Mouse (Mus musculus) heart, embryonic 16.5 days (tissue): ENCODE measurements around the gene Spint3. TPM values are rescaled to one million over a fixed set of nuclear protein-coding genes. Genes with fewer than 3 reads are reported as not detected.
"Not testable (repeated sequence)": the region's sequence is repeated elsewhere in the genome, so short reads cannot be mapped to it uniquely, and the experiment has no call there.

Experiments
- ATAC-seq: fragments of 200-750 bp; cut with Nextera tagmentation; replicated peaks from 2 replicates; pipeline ENCODE4 v1.8.0; 2017; ENCODE audit warnings: moderate number of reproducible peaks; ENCODE audit not compliant: insufficient read depth, low FRiP score; ENCODE audit errors: extremely low read depth
- H3K27ac ChIP-seq: fragments of 300-500 bp; sonication (generic); 2 replicates; pipeline ENCODE4 v1.5.1; 2014; ENCODE audit warnings: mild to moderate bottlenecking, low read length, control low read depth, moderate library complexity
- H3K27me3 ChIP-seq: fragments of 300-500 bp; sonication (generic); 2 replicates; pipeline ENCODE4 v1.6.1; 2014; ENCODE audit warnings: low read length, mixed read lengths; ENCODE audit not compliant: control insufficient read depth, insufficient read depth
- H3K36me3 ChIP-seq: fragments of 300-500 bp; sonication (generic); 2 replicates; pipeline ENCODE4 v1.6.1; 2014; ENCODE audit not compliant: control insufficient read depth, insufficient read depth
- H3K4me1 ChIP-seq: fragments of 300-500 bp; sonication (generic); 2 replicates; pipeline ENCODE4 v1.6.1; 2014; ENCODE audit warnings: low read length, mixed read lengths; ENCODE audit not compliant: control insufficient read depth, insufficient read depth
- H3K4me2 ChIP-seq: fragments of 300-500 bp; sonication (generic); 2 replicates; pipeline ENCODE4 v1.6.1; 2014; ENCODE audit warnings: low read depth, mild to moderate bottlenecking, control low read depth, low read length
- H3K4me3 ChIP-seq: fragments of 300-500 bp; sonication (generic); 2 replicates; pipeline ENCODE4 v1.5.1; 2014; ENCODE audit warnings: mild to moderate bottlenecking, control low read depth, low read length
- H3K9ac ChIP-seq: fragments of 300-500 bp; sonication (generic); 2 replicates; pipeline ENCODE4 v1.6.1; 2014; ENCODE audit warnings: low read length, control low read depth
- H3K9me3 ChIP-seq: fragments of 300-500 bp; sonication (generic); replicated peaks from 2 replicates; pipeline ENCODE4 v1.6.1; 2016; ENCODE audit warnings: low read length; ENCODE audit not compliant: control insufficient read depth
- WGBS: fragments of 180-500 bp; shearing (Covaris S2); extraction: QIAGEN DNeasy Blood & Tissue Kit; methylation state at CpG from one replicate; pipeline ENCODE4 v1.1.7; 2014; 5-methylcytosine and 5-hydroxymethylcytosine counted together
- polyA plus RNA-seq: library from polyadenylated mRNA; unstranded; fragments of >200 nt; fragmentation: Nextera tagmentation; extraction: Ambion mirVana; gene quantifications from 2 replicates; pipeline ENCODE4 v1.2.1, GENCODE M21; 2015

The Spint3 gene
- polyA plus RNA-seq = not detected in 2 replicates

DNA sequence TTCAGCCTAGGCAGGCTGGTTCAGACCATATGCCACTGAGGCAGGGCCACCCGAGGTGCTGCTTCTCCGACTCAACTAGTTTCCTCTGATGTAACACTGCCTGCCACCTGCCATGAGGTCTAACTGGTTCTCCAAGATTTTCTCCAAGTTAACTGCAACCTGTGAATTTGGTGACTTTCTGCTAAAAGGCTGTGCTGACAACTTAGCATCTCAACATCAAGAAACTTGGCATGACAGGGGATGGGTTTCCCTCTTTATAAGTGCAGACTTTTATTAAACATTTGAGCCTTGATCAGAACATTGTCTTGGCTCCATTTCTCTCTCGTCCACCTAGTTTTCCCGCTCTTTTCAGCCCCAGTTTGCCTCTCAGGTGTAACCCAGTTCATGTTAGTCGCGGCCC, at the start of gene Spint3:
Spint3 (minus strand) TSS at position 101 of the 400 bp plus-strand sequence.
- H3K4me1 ChIP-seq, H3K4me2 ChIP-seq, H3K9me3 ChIP-seq, H3K27me3 ChIP-seq, H3K36me3 ChIP-seq, ATAC-seq, H3K4me3 ChIP-seq, H3K27ac ChIP-seq, H3K9ac ChIP-seq: not testable (repeated sequence)
- WGBS = 80% methylated on average over 6 of the region's 6 CpGs

DNA sequence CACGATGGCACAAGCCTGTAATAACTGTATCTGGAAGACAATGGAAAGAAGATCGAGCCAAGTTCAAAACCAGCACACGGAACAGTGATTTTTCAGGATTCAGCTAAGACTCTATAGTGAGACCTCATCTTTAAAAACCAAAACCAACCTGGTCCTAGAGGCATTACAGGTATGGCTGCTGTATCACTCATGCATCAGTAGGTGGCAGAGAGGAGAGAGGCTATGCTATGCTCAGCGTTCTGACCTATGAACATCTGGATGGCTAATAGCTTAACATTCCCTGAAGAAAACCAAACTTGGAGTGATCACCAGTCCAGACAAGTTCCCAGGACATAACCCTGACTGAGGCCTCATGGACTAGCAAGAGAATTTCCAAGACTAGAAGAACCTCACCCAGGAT, 48.5 kb upstream of the Spint3 start:
- 76% methylated on average over 4 of the region's 4 CpGs for WGBS
- no peak overlapping the region for H3K9ac ChIP-seq
- no peak for ATAC-seq

DNA sequence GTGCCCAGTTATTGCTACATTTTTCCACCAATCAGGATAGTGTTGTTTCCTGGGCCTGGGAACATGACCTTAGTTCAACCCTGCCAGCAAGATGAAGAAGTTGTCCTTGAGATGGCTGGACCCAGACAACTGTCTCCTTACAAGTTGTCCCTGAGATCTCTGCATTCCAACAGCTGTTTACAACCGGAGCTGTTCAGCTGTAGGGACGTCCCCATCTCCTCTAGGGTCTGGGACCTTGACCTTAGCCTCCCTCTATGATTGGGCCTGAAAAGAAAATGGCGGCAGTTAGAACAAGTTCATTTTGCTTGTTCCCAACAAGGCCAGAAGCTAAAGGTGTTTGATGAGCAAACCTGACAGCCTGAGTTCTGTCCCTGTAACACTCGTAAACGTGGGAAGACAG, 45.8 kb upstream of the Spint3 start:
- H3K9ac ChIP-seq = no peak overlapping the region
- no peaks in the 10 kb centered on the region for H3K4me1 ChIP-seq
- no peak for ATAC-seq
- H3K27ac ChIP-seq = no peak overlapping the region
- no peaks in the 10 kb centered on the region for H3K36me3 ChIP-seq
- no peaks in the 10 kb centered on the region for H3K9me3 ChIP-seq
- WGBS = 71% methylated on average over 5 of the region's 5 CpGs
- H3K27me3 ChIP-seq = no peaks in the 10 kb centered on the region
- no peak overlapping the region for H3K4me2 ChIP-seq
- H3K4me3 ChIP-seq = no peak overlapping the region

More for the DNA sequence above, 48.5 kb upstream of the Spint3 start:
- H3K4me3 ChIP-seq = no peak overlapping the region
- no peak overlapping the region for H3K4me2 ChIP-seq
- H3K27ac ChIP-seq = no peak overlapping the region
- H3K27me3 ChIP-seq = no peaks in the 10 kb centered on the region
- H3K36me3 ChIP-seq = no peaks in the 10 kb centered on the region
- no peaks in the 10 kb centered on the region for H3K9me3 ChIP-seq
- H3K4me1 ChIP-seq = no peaks in the 10 kb centered on the region

DNA sequence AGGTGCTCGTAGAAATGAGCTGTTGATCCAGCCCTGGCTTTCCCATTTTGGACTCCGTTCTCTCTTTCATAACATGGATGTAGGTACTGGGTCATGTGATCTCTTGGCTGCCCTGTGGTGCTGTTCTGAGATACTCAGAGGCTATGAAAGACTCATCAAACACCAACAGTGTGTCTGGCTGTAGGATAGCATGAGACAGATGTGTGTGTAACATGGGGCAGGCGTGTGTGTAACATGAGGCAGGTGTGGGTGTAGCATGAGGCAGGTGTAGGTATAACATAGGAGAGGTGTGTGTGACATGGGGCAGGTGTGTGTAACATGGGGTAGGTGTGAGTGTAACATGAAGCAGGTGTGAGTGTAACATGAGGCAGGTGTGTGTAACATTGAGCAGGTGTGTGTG, 42.1 kb upstream of the Spint3 start:
- Histone ChIP-seq H3K4me1 (no peaks in the 10 kb centered on the region), H3K9ac (no peak overlapping the region), H3K9me3 (no peaks in the 10 kb centered on the region), H3K27me3 (0 out of 2 replicates have a peak, but pooled peaks cover 2% of the 10 kb centered on the region), H3K27ac (no peak overlapping the region), H3K4me2 (no peak overlapping the region), H3K36me3 (no peaks in the 10 kb centered on the region), H3K4me3 (no peak overlapping the region)
- ATAC-seq = no peak
- 83% methylated on average over 3 of the region's 3 CpGs for WGBS

DNA sequence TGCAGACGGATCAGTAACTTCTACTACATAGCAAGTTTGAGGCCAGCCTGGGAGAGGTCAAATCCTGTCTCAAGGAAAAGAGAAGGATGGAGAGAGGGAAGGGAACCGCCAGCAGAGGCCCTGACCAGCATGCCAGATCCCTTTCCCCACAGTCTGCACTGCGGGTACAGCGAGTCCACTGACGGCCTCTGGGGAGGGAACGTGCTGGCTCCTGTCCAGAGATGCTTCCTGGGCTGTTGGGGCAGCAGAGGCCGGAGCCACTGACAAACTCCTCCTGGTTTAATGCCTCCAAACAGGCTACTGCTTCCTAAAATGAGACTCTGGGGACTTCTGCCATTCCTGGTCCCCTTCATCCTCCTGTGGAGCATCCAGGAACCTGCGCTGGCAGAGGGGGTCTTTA, 40.2 kb upstream of the Spint3 start, which contains the start of the genes Wfdc6b and Wfdc8:
Wfdc6b (plus strand) TSS at position 52 of the 400 bp plus-strand sequence.
Wfdc8 (minus strand) TSS at position 156 of the 400 bp plus-strand sequence.
- WGBS = 40% methylated on average over 8 of the region's 8 CpGs
- not testable (repeated sequence) for H3K9me3 ChIP-seq, ATAC-seq

DNA sequence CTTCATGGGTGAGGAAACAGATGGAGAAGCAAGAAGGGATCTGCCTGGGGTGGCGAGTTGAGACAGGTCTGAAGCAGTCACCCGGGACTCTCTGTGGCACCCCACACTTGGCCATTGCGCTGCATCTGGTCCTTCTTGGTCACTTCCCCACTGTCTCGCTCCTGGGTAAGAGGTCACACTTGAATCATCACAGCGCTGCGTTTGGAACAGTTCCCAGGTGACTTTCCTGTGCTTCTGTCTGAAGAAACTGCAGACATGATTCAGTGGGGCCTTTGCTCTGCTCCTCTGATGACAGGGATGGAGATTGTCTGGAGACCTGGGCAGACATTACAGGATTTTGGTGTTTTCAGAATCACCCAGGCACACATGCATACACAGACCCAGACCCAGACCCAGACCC, 35.5 kb upstream of the Spint3 start:
- Histone ChIP-seq H3K27ac (no peak overlapping the region), H3K4me1 (no peaks in the 10 kb centered on the region), H3K27me3 (peaks cover 5% of the 10 kb centered on the region; the same call in 1 of the 2 replicates), H3K4me2 (no peak overlapping the region), H3K9me3 (no peaks in the 10 kb centered on the region), H3K4me3 (no peak overlapping the region), H3K36me3 (no peaks in the 10 kb centered on the region), H3K9ac (no peak overlapping the region)
- ATAC-seq = no peak
- WGBS = 60% methylated on average over 6 of the region's 6 CpGs

More for the DNA sequence above, 40.2 kb upstream of the Spint3 start, which contains the start of the genes Wfdc6b and Wfdc8:
- not testable (repeated sequence) for H3K9ac ChIP-seq, H3K36me3 ChIP-seq, H3K27me3 ChIP-seq, H3K4me3 ChIP-seq, H3K27ac ChIP-seq, H3K4me2 ChIP-seq, H3K4me1 ChIP-seq

DNA sequence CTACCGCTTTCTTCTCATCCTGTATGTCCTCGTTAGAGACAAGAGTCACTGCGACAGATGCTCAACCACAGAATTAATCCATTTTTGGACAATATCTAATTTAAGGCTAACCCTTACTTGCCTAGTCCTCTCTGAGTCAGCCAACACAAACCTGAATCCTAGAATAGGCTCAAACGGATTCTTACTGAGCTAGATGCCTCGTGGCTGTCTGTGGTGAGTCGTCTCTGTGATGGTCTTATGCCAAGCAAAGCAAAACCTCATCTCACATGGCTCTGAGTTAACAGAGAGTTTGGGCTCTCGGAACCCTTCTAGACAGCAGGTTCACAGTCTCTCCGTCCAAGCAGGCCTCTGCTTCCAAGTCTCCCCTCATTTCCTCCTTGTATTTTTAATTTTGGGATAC, 31.2 kb upstream of the Spint3 start:
- H3K36me3 ChIP-seq = no peaks in the 10 kb centered on the region
- WGBS = 82% methylated on average over 8 of the region's 8 CpGs
- no peak overlapping the region for H3K27ac ChIP-seq
- peaks cover 3% of the 10 kb centered on the region; the same call in 1 of the 2 replicates for H3K27me3 ChIP-seq
- no peaks in the 10 kb centered on the region for H3K4me1 ChIP-seq
- H3K9ac ChIP-seq = no peak overlapping the region
- H3K9me3 ChIP-seq = no peaks in the 10 kb centered on the region
- no peak for ATAC-seq
- H3K4me2 ChIP-seq = no peak overlapping the region
- H3K4me3 ChIP-seq = no peak overlapping the region

DNA sequence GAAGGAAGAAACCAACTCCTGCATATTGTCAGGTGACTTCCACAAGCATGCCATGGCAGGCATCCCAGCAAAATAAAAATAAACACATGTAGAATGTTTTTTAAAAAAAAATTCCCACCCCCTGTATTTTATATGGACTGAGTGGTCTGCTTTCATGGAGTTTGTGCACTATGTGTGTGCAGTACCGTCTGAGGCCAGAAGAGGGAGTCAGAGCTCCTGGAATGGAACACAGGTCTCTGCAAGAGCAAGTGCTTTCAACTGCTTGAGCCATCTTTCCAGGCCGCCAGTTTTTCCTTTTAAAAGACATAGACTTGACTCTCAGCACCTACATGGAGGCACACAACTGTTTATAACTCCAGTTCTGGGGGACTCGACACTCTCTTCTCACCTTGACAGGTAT, 30.2 kb upstream of the Spint3 start:
- no peak for ATAC-seq
- Histone ChIP-seq H3K27ac (no peak overlapping the region), H3K4me1 (no peaks in the 10 kb centered on the region), H3K4me3 (no peak overlapping the region), H3K9ac (no peak overlapping the region), H3K4me2 (no peak overlapping the region), H3K9me3 (no peaks in the 10 kb centered on the region), H3K27me3 (peaks cover 2% of the 10 kb centered on the region; the same call in 1 of the 2 replicates), H3K36me3 (no peaks in the 10 kb centered on the region)
- WGBS = 76% methylated on average over 3 of the region's 3 CpGs

DNA sequence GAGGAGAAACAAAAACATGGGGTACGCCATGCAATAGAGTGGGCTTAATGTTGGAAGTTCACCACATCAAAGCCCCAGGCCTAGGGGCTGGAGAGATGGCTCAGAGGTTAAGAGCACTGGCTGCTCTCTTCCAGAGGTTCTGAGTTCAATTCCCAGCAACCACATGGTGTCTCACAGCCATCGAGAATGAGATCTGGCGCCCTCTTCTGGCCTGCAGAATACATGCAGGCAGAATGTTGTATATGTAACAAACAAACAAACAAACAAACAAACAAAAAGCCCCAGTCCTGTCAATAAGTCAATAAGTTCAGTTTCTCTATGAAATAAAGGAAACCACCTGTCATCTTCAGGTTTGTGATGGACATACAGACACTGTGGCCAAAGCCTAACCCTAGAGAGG, 26.9 kb upstream of the Spint3 start:
- no peak overlapping the region for H3K4me2 ChIP-seq
- 58% methylated on average over 3 of the region's 3 CpGs for WGBS
- H3K9ac ChIP-seq = no peak overlapping the region
- no peaks in the 10 kb centered on the region for H3K27me3 ChIP-seq
- H3K27ac ChIP-seq = no peak overlapping the region
- no peak for ATAC-seq
- H3K4me3 ChIP-seq = no peak overlapping the region
- no peaks in the 10 kb centered on the region for H3K36me3 ChIP-seq
- H3K9me3 ChIP-seq = no peaks in the 10 kb centered on the region
- H3K4me1 ChIP-seq = no peaks in the 10 kb centered on the region
